Mouse (Mus musculus) cerebellum, postnatal 14 days (tissue): ENCODE measurements around the gene Asb16.

ENCODE experiments used
- DNase-seq, 2 experiments: peaks; one replicate each; pipeline ENCODE4 v3.0.0; 2021; ENCODE audit warnings: mixed read lengths in 2 of 2

Asb16 gene

DNA sequence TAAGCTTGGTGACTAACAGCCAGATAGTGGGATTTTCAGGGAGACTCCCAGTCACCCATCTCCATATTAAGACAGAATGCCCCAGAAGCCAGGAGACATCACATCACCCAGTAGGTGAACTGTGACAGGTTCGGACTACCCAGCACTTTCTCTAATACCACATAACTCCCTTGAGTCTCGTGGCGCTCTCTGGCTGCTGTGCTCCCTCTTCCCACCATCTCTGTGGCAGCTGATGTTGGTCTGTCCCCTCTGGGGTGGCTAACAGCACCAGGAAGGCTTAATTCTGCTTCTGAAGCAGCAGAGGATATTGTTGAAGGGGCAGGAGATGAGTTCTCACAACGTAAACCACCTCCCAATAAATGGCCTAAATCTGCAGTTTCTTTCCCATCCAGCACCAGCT, 43.4 kb downstream of the Asb16 start:
- no peak for DNase-seq

DNA sequence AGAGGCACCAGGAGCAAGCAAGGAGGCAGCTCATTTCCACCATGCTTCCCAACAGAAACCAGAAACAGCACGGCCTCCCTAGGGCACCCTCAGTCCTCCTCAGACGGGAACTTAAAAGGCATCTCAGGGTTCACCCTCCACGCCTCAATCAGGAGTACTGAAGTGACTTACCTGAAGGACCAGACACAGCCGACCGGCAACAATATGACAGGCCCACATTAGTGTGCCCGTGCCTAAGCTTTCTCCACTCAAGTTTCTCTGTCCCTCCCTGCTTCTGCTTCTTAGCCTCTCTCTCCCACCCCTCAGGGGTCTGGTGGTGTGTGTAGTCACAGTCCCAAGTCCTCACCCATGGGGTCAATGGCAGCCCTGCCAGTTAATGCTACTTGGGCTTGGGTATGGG, 44.0 kb downstream of the Asb16 start:
- no peak for DNase-seq

DNA sequence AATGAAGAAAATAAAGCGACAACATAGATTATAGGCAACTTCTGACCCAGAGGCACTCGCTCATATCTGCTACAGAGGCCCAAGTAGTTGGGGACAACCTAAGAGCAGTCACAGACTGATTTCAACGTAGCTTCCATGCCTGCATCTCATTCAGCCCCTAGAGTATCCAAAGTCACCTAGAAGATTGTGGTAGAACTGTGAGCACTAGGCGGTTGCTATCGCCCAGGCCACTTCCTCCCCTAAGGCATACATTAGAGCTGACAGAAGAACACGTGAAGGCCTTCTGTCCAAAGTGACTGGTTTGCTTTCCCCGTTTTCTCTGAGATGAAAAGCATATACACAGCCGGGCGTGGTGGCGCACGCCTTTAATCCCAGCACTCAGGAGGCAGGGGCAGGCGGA, 45.8 kb downstream of the Asb16 start:
- DNase-seq, result no peak

DNA sequence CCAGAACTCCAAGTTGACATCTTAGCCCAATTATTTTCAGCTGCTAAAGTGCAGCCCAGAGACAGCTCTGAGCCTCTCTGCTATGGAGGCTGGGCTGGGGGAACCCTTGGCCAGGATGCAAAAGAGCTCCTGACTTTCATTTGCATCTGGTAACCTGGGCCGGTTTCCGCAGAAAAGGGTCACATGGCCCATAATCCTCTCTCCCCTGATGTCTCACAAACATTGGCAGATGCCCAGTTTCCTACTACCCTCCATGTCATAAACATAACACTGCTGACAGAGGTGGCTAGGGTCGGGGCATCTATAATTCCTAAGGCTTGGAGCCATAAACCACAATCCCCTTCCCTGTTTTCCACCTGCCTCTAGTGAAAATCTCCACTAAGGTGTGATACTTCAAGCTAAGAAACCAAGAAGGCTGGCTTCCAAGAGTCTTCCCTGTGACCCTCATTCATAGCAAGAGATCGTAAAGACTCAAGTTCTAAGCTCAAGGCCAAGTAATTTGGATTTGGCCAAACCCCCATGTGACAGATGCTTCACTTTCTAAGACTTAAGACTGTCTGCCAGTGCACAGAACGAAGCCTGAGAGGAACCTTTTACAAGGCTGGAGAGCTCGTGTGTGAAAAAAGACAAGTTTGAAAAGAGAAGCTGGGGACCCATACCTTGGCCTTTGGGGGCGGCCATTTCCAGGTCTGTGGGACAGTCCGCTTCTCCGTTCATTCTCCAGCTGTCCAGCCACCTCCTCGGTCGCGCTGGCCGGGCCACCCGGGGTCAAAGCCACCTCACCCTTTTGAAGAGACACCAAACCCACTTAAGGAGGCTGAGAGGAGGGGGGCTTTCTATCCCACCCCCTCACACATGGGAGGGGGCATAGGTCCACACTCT, 47.4 kb downstream of the Asb16 start:
- peak in 1 of 2 experiments; percentile 37 for DNase-seq

DNA sequence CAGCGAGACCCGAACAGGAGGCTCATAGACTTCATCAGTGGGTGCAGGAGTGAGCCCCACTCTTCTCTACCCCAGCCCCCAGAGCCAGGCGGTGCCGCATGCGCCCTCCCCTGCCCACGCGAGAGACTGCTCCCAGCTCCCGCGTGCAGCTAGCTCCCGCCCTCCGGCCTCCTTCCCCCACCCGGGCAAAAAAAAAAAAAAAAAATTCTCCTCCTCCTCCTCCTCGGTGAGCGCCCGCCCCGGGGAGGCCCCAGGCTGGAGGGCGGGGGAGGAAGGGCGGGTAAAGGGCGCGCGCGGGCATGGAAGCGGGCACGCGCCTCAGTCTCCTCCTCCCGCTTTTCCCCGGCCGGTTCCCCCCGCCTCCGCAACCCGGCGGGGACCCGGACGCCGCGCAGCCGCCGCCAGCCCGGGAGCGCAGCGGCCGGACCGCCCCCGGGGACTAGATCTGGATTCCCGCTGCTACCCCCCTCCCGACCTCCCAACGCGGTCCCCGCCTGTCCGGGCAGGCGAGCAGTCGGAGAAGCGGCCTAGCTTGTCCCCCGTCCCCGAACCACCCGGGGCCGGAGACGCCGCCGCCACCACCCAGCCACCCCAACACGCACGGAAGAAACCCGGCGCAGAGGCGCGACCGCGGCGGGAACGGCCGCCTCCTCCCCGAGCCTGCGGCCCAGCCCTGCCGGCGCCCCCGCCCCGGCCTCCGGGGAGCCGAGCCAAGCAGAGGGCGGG, 48.2 kb downstream of the Asb16 start:
- peak; percentile 85 to 90 for DNase-seq

DNA sequence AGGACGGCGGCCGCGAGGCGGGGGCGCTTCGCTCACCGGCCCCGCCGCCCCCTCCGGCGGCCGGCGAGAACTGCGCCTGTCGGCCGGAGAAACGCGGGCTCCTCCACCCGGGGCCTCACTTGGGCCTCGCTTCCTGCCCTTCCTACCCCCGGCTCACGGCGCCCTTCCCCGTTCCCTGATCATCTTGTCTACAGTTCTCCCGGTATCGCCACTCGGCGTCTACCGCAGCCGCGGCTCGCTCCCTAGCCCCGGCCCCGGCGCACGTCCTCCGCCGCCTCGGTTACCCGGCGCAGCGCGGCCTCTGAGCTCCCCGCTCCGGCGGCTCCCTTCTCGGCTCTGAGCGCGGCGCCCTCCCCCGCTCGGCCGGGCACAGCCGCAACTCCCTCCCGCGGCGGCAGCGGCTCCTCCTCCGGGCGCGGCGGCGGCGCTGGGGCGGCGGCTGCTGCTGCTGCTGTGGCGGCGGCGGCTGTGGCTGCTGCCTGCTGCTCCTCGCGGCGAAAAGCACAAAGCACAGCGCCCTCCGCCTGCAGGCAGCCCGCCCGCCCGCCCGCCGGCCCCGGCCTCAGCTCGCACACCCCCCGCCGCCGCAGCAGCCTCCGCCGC, 48.9 kb downstream of the Asb16 start:
- DNase-seq, result peak; percentile 78 to 81

DNA sequence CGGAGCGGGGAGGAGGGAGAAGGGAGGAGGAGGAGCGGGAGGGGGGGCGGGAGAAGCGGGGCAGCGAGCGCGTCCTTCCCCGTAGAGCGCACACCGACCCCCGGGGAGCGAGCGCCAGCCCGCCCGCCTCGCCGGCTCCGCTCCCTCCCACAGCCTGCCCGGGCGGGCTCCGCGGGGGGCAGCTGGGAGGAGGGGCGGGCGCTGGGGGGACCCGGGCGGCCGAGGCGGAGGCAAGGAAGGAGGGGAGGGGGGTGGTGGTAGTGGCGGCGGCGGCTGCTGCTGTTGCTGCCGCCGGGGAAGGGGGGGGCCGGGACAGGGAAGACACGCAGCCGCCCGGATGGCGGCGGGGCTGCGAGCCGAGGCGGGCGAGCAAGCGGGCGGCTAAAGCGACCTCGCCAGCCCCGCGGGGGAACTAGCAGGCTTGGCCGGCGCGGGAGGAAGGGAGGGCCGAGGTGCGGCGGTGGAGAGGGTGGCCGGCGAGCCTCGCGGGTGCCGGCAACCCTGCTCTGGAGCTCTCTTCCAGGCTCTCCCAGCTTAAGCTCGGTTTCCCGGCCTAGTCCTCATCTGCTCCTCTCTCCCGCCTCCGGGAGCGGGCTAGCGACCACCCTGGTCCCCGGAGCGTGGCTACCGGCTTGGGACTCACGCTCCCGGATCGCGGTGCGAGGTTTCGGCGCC, 49.5 kb downstream of the Asb16 start:
- DNase-seq, result peak in 1 of 2 experiments; percentile 80

DNA sequence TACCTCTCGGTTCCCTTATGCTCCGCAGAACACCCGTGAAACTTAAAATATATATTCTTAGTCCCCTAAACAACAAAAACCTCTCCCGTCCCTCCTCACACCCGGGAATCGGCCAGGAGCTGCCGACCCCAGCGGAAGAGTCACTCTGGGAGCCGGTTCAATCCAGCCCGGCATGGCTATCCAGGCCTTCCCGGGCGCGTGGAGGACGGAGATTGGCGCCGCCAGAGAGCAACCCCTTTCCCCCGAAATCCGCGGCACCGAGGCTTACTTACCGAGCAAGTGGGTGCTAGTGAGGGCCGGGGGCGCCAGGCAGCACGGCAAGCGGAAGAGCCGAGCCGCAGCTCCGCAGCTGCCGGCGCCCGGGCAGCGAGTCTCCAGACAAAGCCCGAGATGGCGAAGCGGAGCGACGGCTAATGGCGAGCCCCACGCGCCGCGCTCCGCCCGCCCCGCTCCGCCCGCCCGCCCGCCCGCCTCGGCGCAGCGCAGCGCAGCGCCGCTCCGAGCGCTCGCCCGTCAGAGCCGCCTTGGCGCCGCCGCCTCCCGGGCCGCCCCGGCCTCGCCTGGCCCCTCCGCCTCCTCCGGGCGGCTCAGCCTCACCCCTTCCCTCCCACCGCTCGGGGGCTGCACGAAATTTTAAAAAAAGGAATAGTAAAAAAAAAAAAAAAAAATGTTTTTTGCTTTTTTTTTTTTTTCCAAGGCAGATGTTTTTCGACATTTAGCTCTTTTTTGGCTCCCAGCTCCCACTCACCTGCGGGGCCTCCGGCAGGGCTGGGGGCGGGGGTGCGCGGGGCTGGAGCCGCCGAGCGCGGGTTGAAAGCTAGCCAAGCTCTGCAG, 50.2 kb downstream of the Asb16 start:
- DNase-seq, result peak; percentile 66 to 70

DNA sequence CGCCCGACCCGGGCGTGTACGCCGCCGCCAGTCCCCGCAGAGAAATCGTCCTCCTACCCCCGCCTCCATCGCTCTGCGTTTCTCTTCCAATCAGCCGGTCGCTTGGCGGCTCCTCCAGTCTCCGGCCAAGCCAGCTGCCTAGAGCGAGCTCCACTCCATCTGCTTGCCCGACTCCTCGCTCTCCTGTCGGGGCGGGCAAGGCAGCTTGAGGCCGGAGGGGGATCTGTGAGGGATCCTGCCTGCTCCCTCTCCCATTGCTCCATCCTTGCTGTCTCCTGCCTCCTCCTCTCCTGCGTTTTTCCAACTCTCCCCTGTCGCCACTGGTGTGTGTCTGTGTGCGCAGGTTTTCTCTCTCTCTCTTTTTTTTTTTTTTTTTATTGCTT, 50.9 kb downstream of the Asb16 start, which contains the start of gene Ubtf:
TSS of gene Ubtf (minus strand) at position 333 of the 383 bp plus-strand sequence.
- peak; percentile 96 for DNase-seq

DNA sequence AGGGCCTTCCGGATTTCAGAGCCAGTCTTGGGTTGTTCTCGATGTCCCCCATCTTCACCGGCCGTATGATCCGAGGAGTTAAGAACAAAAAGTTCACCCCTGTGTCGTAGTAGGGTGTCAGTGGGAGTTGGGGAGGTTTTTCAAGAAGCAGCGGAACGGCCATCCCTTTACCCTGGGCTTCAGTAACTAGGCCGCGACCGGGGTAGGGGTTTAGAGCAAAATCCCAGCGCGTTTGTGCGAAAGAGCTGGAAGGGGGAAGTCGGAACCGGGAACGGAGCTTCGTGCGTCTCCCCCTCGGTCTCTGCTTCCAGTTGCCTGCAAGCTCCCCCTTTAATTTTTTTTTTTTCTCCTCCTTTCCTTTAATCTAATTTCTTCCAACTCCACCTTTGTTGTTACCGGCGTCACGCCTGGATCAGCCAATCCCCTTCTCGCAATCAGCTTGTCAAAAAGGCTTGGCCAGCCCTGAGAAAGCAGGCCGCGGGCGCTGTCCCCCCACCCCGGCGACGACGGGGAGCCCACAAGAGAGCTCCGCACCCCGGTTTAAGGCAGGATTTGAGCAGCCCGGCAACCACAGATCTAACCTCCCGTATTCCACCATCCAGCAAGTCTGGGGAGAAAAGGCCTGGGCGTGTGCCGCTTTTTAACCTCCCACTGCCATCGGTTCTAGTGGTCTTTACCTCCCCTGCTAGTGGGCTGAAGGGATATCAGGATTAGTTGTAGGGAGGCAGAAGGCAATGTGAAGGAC, 51.6 kb downstream of the Asb16 start:
- DNase-seq, result peak; percentile 91 to 94

DNA sequence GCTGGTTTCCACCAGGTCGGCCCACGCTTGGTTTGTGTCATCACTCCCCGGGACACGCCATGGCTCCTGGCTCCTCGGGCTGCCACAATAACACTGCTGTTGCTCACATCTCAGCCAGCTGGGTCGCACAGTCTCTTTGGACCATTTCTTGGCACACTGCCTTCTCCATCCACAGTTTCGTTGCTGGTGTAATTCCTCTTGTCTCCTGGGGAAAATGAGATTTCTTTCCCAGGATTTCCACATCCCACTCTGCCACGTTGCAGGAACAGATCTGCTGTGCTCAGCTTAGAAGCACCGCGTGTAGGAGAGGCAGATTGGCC, 52.1 kb downstream of the Asb16 start:
- peak; percentile 83 to 88 for DNase-seq

DNA sequence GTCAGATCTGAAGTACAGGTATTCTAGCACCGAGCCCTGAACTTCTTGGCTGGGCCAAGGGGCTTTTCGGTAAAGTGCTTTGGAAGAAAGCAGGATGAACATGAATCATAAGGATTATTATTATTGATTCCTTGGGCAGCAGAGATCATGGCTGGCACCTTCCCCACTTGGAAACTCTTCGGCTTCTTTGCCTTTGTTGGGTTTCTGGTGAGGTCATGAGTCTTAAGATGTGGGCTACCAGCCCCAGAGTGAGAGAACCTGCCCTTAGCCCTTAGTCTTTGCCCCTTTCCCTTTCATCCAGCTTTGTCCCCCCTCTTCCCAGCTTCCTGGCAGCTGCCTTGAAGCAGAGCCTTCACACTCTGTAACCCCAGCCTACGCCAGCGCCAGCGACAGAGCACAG, 53.4 kb downstream of the Asb16 start:
- no peak for DNase-seq

DNA sequence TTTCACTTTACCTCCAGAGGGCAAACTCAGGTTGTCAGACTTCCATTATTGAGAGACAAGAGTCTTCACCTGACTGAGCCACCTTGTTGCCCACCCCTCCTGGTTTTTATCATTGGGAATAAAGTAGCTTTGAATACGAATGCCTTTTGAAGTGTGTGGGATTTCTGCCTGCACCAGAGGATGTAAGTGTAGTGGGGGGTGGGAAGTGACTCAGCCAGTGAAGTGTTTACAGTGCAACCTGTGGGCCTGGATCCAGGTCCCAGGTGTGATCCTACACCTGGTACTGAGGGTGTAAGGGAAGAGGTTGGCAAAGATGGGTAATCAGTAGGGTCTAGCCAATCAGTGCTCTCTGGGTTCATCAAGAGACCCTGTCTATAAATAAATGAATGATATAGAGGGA, 55.0 kb downstream of the Asb16 start:
- DNase-seq, result no peak

DNA sequence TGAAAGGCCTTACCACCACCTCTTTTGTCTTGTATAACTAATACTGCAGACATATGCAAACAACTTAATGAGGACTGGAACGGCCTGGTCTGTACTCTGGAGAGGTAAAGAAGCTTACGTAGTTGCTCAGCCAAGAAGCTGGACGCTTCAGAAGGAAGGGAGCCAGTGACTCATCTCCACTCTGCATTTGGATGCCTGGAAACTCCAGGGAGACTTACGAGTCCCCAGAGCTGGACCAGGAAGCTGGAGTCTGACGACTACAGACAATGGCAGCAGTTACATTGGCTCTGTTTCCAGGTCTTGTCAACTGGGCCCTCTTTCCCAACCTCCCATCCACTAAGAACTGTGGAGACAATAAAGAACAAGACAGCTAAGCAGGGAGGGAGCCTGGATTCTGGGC, 58.7 kb downstream of the Asb16 start:
- DNase-seq, result no peak

DNA sequence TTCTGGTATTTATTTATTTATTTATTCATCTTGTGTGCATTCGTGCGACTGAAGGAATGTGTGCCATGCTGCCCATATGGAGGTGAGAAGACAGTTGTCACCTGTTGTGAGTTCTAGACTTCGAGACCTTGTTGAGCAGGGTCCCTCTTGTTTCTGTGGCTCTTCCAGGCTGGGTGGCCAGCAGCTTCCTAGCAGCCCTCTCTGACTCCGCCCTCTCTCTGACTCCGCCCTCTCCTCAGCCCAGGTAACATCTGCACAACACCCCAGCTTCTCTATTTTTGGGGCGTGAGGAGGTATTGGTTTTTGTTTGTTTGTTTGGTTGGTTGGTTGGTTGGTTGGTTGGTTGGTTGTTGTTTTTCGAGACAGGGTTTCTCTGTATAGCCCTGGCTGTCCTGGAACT, 59.3 kb downstream of the Asb16 start:
- no peak for DNase-seq
